Mouse (Mus musculus): ENCODE results near the gene Fam171a1. TPM values are rescaled to one million over a fixed set of nuclear protein-coding genes. Genes with fewer than 3 reads are reported as not detected.

The Fam171a1 gene
- total RNA-seq, 2 experiments from 2014 or later, result 0.08 TPM; not detected in 1

DNA sequence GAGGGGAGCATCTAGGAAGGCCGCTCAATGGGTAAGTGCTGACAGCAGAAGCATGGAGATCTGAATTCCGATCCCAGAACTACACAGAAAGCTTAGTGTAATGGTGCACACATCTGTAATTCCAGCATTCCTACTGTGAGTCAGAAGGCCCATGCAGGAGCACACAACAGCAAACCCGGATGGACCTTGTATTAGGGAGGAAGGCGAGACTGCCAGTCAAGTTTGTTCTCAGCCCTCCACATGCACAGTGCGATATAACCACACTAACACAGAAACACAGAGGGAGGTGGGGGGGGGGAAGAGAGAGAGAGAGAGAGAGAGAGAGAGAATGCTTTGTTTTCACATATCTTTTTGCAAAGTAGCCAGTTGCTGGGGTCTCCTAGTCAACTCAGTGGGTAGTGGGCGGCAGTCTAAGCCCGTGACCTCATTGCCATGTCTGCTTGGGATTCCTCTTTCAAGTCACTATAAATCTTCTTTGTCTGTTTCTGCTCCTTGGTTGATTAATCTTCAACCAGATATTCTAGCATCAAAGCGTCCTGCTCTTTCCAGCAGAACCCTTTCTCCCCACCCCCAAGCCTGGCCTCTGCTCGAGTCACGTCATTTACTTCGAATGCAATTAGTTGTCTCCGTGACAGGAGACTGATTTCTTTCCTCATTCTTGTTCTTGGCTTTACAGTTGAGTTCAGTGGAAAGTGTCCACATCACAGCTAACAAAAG is 20.7 kb downstream of the Fam171a1 start:
- no peak for ATAC-seq (replicated peaks; ENCODE audit: low FRiP score, poor library complexity, severe bottlenecking)

- ATAC-seq (replicated peaks; ENCODE audit: low FRiP score, poor library complexity, severe bottlenecking), result no peak
These were observed 21.3 kb downstream of the Fam171a1 start for GRCm38 (mm10) chr2:3135297-3135684.

GRCm38 (mm10) chr2:3138308-3138707 is 24.3 kb downstream of the Fam171a1 start:
- ATAC-seq (replicated peaks; ENCODE audit: low FRiP score, poor library complexity, severe bottlenecking), result no peak

- ATAC-seq (replicated peaks; ENCODE audit: low FRiP score, poor library complexity, severe bottlenecking), result no peak
These were observed 25.0 kb downstream of the Fam171a1 start for GRCm38 (mm10) chr2:3139065-3139464.

GRCm38 (mm10) chr2:3139578-3139977 is 25.6 kb downstream of the Fam171a1 start:
- ATAC-seq (replicated peaks; ENCODE audit: low FRiP score, poor library complexity, severe bottlenecking), result no peak

GRCm38 (mm10) chr2:3140585-3140984 is 26.6 kb downstream of the Fam171a1 start:
- ATAC-seq (replicated peaks; ENCODE audit: low FRiP score, poor library complexity, severe bottlenecking), result no peak

DNA sequence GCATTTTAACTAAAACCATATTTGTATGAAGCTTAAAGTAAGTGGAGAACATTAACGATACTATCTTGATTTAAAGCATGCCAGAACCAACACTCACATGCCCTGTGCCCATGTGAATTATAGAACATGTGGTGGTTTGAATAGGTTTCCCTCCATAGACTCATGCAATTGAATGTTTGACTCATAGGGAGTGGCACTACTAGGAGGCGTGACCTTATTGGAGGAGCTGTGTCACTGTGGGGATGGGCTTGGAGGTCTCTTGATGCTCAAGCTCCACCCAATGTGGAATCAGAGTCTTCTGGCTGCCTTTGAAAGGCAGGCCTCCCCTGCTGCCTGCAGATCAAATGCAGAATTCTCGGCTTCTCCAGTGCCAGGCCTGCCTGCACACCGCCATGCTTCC is 27.8 kb downstream of the Fam171a1 start:
- no peak for ATAC-seq (replicated peaks; ENCODE audit: low FRiP score, poor library complexity, severe bottlenecking)

DNA sequence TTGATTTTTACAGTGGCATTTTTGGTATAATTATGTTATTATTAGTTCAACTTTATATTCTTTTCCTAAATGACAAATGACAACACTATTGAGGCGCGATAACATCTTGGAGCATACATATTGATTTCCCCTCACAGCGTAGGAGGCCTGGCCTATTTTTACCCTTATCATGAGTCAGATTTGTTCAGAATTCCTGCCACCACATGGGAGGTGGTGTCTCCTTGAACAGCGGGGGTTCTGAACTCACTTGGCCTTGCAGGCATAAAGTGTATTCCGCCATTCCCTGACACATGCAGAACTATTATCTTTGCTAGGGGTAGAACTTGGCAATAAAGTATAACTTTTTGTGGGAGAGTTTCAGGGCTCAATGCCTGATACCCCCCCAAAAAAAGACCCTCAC is 30.3 kb downstream of the Fam171a1 start:
- ATAC-seq (replicated peaks; ENCODE audit: low FRiP score, poor library complexity, severe bottlenecking), result no peak

- no peak for ATAC-seq (replicated peaks; ENCODE audit: low FRiP score, poor library complexity, severe bottlenecking)
These were observed 33.6 kb downstream of the Fam171a1 start for GRCm38 (mm10) chr2:3147550-3148157.

- no peak for ATAC-seq (replicated peaks; ENCODE audit: low FRiP score, poor library complexity, severe bottlenecking)
These were observed 34.7 kb downstream of the Fam171a1 start for GRCm38 (mm10) chr2:3148731-3149130.

DNA sequence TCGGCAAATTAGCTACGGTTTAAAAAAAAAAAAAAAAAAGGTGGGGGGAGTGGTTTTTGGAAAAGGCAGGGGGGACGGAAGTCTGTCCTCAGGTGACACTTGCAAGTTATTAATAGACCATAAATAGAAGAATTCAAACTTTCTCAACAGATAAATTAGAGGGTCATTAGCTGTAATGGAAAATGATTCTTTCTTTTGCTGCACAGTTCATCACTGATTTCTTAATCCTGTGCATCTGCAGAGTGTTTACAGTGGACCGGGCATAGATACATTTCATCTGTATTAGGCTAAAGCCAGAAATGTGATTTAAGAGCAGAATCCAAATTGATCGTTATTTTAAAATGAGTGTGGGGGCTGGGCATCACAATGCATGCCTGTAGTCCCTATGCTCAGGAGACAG is 36.3 kb downstream of the Fam171a1 start:
- no peak for ATAC-seq (replicated peaks; ENCODE audit: low FRiP score, poor library complexity, severe bottlenecking)

- ATAC-seq (replicated peaks; ENCODE audit: low FRiP score, poor library complexity, severe bottlenecking), result no peak
These were observed 37.3 kb downstream of the Fam171a1 start for GRCm38 (mm10) chr2:3151336-3151735.

DNA sequence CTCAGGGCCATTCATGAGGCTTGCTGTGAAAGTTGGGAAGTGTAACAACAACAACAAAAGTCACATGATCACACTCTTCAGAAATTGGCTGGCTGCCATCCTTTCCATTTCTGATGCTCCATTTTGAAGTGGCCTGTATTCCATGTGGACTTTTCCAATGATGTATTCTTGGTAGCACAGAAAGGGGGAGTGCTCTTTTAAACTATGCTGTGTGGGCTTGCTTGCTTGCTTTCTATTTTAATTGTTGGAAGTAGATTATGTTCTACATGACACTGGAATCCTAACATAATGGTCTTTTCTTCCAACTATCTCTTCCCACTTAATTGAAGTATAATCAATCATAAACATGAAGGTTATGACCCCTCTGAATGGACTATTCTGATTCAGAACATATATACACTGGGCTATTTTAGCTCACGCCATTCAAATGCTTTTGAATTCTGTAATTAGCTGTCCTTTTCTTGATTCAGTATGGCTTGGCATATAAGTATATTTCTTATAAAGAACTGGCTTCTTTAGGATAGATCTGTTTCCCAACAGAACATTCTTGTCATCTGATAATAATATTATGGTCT is 40.2 kb downstream of the Fam171a1 start:
- no peak for ATAC-seq (replicated peaks; ENCODE audit: low FRiP score, poor library complexity, severe bottlenecking)

GRCm38 (mm10) chr2:3154986-3155385 is 41.0 kb downstream of the Fam171a1 start:
- no peak for ATAC-seq (replicated peaks; ENCODE audit: low FRiP score, poor library complexity, severe bottlenecking)

- ATAC-seq (replicated peaks; ENCODE audit: low FRiP score, poor library complexity, severe bottlenecking), result no peak
These were observed 43.0 kb downstream of the Fam171a1 start for GRCm38 (mm10) chr2:3157030-3157429.

DNA sequence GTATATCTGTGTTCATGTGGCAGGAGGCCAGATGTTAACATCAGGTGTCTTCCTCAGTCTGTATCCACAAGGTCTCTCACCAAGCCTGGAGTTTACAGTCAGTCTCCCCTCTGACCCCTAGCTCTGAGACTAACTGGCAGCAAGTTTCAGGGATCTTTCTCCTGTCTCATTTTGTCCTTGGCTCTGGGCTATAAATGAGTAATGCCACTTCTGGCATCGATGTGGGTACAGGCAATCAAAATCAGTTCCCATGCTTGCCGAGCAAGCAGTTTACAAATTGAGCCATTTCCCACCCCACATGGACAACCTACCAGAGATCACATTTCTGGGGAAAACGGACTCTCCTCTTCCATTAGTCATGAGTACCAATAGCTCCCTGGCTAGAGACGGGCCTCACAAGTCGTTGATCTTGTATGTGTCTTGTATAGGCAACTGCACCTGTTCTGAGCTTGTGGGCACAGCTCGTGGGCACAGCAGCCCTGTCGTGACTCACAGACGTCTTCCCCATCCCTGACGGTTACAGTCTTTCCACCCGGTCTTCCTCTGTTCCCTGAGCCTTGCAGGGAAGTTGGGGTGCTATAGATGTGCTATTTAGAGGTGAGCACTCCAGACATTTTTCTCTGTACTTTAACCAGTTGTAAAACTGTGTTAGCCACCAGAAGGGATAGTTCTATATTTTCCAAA is 43.8 kb downstream of the Fam171a1 start:
- no peak for ATAC-seq (replicated peaks; ENCODE audit: low FRiP score, poor library complexity, severe bottlenecking)

GRCm38 (mm10) chr2:3158682-3159412 is 44.8 kb downstream of the Fam171a1 start:
- no peak for ATAC-seq (replicated peaks; ENCODE audit: low FRiP score, poor library complexity, severe bottlenecking)

DNA sequence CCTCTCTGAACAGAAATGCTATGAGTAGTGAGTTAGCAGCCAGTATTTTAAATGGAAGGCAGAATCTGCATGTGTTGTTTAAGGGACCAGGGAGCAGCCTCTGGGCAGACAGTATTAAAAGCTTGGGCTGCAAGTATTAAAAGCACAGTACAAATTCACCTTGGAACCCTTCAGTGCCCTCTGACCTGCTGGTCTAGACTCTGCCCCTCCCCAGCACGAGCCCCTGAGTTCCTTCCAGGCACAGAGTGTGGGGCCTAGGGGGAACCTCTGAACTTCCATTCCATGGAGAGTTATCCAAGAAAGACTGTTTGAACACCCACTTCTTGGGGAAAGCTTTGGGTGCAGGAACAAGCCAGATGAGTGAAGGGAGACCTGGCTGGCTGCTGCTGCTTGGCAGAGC is 47.6 kb downstream of the Fam171a1 start:
- ATAC-seq (replicated peaks; ENCODE audit: low FRiP score, poor library complexity, severe bottlenecking), result no peak

- no peak for ATAC-seq (replicated peaks; ENCODE audit: low FRiP score, poor library complexity, severe bottlenecking)
These were observed 49.6 kb downstream of the Fam171a1 start for GRCm38 (mm10) chr2:3163501-3164076.

Measured in erythroid progenitor cell, adult 5-6 weeks (primary cell).